Mouse (Mus musculus) embryo, embryonic 11.5 days (tissue): Measurements from ENCODE around the gene Prm3.

Experiments
- DNase-seq: peaks from one replicate; pipeline ENCODE4 v3.0.0-alpha.2; 2012; ENCODE audit warnings: low read depth, low spot score

Prm3 gene

DNA sequence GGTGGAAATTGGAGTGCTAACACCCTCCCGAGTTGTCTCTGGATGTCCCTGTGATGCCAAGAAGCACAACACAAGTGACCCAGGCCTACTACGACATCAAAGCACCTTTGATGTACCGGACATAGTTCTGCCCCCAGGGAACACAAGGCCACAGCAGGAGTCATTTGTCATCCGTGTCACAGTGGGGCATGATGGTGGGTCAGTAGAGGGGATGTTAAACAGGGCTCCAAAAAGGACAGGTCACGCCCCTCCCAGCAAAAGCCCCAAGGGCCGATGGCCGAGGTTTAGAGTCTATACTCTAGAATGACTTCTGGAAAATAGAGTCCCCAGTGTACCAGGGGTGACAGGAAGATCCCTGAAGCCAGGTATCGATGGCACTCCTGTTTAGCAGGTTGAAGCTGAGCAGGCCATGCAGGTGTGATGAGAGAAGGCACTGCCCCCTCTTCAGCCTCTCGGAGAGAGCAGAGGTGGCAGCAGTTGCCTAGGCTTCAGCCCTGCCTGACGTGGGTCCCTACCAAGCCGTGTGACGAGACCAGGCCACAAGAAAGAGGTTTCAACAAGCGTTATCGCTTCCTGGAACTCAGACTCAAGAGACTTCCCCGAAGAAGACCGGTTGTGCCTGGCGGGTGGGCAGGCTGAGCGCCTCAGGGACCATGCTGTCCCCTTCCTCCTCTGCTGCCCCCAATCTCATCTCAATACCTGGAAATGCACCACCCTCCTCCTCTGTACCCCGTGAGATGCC is 18.8 kb downstream of the Prm3 start:
- no peak for DNase-seq

DNA sequence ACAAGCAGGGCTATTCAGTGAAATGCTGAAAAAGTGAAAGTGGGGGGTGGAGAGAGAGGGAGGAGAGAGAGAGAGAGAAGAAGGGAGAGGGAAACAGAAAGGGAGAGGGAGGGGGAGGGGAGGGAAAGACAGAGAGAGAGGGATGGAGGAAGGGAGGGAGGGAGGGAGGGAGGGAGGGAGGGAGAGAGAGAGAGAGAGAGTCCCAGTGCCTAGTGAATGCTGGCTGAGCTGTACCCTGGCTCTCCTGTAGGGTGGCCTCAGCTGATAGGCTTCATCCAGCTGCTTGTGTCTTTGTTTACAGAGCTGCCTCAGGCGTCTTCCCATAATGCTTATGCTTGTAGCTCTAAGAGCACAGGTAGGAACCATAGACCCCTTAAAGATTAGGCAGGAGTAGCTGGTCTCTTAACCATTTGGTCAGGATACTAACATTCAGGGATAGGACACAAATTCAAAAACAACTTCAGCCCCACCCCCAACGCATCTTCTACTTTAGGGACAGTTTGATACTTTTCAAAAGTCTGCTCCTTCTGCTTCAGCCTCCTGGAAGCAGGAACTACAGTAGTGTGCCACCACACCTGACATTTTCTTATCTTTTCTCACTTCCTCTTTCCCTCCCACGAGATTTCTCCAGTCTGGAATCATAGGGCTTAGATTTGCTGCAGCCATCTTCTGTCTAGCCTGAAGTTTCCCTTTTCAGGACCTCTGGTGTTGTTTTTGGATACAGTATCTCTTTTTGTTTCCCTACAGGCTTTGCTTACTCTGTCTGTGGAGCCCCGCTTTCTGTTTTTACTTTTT is 20.0 kb downstream of the Prm3 start:
- no peak for DNase-seq

DNA sequence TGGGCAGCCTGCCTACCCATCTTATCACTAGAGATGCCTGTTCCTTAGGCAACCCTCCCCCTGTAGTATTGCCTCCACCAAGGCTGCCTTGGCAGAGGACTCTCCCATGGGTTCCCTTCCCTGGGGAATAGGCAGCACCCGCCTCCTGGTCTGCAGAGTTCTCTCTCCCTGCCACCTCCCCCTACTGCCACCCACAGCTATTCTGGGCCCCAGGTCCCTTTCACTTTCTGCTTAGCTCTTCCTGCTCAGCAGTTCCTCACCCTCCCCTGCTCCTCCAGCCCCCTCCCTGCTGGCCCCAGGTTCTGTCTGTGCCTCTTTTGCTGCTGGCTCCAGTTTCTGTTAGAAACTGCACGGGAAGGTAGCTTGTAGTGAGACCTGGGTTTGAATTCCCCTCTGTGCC is 21.1 kb downstream of the Prm3 start:
- DNase-seq, result no peak

DNA sequence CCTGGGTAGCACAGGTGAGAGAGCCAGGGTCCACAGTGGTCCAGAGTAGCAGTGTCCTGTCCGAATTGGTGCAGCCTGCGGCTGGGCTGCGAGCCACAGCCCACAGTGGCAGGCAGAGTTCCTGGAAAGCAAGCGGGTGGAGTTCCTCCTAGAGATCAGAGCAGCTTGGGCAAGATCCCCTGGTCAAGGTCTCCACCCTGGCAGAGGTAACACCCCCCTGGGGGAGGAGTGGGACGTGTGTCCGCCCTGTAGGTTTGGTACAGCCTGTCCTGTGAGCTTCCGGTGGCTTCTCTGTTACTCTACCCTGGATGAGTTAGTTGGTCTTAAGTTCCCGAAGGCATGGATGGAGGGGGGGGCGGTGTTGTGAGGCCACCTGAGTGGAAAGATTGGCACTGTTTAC is 21.9 kb downstream of the Prm3 start:
- no peak for DNase-seq

DNA sequence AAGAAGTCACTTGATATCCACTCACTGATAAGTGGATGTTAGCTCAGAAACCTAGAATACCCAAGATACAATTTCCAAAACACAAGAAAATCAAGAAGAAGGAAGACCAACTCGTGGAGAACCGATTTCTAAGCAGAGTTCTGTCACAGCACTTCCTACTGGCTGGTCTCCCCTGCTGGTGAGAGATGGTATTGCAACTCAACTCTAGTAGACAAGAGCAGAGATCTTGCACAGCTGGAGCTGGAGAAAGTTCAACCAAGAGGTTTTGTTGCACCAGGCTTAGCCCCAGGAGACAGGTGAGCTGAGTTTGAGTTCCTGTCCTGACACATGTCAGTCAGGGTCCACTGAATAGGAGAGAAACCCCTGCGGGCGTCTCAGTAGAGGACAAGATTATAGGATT is 23.6 kb downstream of the Prm3 start:
- DNase-seq, result peak; percentile 35

DNA sequence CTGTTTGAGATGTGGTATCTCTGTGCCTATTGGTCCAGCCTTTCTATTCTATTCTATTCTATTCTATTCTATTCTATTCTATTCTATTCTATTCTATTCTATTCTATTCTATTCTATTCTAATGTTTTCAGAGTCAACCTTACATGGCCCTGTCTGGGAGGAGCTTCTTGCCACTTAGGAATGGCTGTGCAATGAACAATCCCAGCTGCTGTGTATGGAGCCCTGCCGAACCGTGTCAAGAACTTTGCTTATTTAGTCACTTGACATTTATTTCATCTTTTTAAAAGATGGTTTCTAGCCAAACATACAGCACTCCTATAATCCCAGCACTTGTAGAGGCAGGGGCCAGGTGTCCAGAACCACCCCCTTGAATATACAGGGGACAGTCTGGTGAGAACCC is 26.4 kb downstream of the Prm3 start:
- DNase-seq, result no peak

DNA sequence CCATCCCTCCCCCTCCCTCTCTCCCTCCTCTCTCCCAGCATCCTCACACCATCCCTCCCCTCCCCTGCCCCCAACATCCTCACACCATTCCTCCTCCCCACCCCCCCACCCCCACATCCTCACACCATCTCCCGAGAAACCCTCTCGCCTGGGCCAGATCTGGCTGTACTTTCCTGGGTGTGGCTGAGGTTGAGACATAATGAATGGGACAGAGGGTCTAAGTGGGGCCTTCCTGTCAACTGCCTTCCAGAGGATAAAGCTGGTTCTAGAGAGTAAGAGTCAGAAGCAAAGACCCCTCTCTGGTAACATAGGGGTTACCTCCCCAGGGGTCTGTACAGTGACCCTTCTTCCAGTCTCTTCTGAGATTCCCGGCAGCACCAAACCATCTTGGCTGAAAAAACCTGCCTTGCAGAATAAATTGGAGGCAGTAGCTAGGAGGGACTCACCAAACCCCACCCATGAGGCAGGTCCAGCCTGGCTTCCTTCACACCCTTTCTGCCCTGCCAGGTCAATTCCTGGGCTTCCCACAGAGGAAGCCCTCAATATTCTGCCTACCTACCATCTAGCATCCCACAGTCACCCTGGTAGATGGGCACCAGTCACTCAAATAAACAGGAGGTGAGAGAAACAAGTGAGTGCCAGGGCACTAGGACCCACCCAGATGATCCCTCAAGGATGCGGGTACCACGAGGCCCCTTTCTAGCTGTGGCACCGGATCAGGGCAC is 27.0 kb downstream of the Prm3 start:
- DNase-seq, result no peak

DNA sequence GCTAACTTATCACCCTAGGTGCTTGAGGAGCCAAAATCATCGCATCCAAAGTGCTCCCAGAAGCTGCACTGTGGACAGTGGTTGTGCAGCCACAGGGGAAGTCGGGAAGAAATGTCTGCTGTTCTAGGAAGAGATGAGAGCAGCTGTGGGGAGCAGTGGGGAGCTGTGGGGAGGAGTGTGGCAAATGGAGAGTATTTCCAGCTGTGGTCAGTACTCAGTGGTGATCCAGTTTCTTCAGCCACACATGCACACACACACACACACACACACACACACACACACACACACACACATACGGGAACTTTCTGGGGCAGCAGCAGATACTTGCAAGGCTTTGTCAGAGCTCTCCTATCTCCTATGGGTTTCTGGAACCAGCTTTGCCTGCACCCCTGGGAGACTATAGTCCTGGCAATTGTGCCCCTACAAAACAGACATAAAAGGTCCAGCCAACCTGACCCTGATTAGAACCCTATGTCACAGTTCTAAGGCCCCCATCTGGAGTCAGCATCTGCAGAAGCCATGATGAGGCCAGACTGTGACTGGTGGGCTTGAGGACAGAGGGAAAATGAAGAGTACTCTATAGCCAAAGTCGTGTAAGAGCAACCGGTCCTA is 28.0 kb downstream of the Prm3 start:
- DNase-seq, result no peak

DNA sequence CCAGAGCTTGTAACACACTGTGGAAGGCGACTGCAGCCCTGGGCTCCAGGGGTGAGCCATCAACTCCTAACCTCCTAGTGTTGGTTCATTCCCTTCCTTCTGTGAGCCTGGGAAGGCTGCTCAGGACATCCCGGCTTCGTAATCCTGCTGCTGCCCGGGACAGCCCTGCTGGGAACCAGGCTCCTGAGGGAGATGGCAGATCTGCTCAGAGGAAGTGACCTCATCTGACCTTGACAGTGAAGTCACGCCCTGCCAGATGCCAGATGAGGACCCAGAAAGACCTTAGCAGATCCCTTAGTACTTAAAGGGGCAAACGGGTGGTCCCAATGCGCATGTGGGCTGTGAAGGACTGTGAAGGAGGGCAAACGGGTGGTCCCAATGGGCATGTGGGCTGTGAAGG is 29.5 kb downstream of the Prm3 start:
- DNase-seq, result no peak

DNA sequence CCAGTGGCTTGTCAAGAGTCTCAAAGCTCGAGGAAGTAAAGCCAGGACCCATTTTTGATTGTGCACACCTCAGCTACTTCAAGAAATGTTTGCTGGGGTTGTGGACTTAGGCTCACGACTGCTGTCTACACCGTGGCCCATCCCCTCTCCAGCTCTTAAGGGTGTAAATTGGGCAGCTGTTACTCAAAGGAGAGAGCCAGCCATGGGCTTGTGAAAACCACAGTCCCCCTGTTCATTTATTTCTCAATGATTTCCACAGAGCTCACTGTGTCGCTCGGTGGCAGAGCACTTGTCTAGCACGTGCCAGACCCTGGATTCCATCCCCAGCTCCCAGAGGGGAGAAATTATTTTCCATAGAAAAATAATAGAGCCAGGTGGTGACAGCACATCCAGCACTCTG is 34.5 kb downstream of the Prm3 start:
- DNase-seq, result no peak

DNA sequence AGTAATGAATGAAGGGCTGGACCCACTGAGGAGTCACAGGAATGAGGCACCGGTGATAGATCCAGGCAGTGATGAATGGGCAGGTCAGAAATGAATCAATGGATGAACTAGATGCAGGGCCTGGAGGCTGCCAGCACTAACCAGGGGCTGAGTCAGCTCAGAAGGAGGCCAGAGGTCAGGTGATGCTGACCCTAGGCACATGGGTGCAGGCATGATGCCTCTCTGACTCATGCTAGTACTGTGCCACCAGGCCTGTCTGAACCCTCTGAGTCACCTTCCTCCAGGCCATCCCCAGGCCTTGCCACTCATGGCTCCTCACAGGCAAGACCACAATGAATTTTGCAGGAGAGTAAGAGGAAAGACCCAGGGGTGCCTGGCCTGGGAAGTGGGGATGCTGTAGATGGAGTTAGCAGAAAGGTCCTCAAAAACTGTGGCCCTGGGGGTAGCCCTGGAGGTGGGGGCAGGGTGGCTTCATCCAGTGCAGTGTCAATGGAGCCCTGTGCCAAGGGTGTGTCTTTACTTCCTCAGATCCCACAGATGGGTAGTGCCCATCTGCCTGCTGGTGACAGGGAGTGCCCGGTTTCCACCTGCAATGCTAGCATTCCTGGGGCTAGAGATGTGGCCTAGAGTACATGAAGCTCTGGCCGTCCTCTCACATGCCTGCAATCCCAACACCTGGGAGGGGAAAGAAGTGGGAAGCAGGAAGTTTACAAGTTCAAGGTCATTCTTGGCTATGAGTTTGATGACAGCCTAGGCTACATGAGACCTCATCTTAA is 36.0 kb downstream of the Prm3 start:
- DNase-seq, result no peak

DNA sequence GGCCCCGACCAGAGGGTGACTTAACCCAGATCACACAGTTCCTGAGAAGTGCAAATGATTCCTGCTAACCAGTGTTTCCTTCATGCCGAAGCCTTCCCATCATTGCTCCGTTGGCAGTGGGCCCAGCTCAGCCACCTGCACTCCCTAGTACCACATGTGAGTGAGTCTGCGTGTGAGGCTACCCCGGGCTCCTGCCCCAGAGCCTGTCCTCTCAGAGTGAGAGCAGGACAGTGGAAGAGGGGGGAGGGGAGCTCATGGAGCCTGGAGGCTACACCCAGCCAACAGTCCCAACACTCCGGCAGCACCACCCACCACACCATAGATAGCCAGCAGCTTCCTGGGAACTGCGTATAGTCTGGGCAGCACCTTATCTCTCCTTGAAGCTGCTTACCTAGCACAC is 40.9 kb downstream of the Prm3 start:
- no peak for DNase-seq

DNA sequence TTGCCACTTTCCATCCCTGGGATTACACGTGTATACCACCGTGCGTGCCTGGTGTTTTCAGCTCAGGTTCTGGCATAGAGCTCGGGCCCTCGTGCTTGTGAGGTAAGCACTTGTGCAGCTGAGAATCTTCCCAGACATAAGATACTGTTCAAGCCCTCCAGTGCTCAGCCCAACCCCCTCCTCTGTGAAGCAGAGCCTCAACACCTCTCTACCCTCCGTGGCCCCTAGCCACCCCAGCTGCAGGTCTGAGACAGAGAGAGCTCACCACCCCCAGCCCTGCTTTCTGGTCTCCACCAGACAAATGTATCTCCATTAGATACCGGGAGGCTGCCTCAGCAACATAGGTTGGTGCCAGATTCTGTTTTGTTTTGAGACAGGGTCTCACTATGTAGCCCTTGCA is 41.5 kb downstream of the Prm3 start:
- no peak for DNase-seq

DNA sequence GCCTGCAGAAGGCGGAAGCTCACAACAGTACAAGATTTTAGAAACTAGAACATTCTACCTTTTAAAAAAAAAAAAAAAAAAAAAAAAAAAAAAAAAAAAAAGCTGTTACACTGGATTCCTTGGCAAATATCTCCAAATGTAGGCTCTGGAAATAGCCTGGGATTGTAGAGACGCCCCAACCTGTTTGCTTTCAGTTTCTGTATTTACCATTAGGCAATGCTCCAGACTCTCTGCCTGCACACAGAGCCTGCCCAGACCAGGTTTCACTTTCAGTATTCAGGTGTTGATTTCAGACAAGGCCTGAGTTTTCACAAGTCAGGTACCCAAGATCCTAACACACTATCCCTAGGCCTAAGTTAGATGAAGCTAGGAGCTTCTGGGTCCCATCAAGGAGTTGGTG is 49.6 kb downstream of the Prm3 start:
- DNase-seq, result no peak
